ENCODE assay signal across 8 mouse cellular contexts in the genomic region with DNA sequence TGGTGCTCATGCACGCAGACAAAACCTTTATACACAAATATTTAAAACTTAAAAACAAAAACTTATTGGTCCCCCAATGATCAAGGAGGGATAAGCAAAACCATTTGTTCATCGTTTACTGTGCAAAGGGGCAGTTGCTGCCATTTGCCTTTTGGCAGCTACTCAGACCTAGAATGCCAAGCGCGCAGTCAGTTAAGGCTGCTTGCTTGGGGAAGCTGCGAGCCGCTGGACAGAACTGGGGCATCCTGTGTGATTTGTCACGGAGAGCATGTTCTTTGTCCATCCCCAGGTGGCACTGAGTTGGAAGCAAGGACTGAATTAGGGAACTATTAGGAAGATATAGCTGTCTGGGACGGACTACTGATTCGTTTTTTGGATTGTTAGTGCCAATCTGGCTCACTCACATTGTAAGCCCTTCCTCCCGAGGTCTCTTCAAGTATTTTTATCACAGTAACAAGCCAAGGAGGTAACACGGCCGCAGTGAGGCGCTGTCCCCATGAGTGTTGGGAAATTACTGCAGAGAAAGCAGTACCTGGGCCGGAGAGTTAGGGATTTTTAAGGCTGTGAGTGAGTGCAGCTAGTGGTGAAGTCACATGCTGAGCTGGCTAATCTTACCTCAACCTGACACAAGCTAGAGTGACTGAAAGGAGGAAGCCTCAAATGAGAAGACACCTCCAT. TPM values are rescaled to one million over a fixed set of nuclear protein-coding genes. Genes with fewer than 3 reads are reported as not detected.
DNase-seq lines count a peak whose midpoint lies in the region; ATAC-seq and TF ChIP-seq lines count a peak whose summit lies in the region.

No protein-coding gene starts in this region.

- H3K9ac ChIP-seq in forebrain, embryonic 11.5 days (ENCODE audit: low read length), result peak overlapping the region; percentile 77
- H3K9ac ChIP-seq in midbrain, embryonic 15.5 days, result peak overlapping the region; percentile 88

- H3K4me3 ChIP-seq in left cerebral cortex, adult 2 months, result peak overlapping the region; percentile 63
- peak overlapping the region; percentile 54 for H3K4me3 ChIP-seq in forebrain, embryonic 11.5 days (ENCODE audit: low read depth, low read length)
- peak overlapping the region; percentile 68 for H3K4me3 ChIP-seq in limb, embryonic 10.5 days
- peak overlapping the region; percentile 73 for H3K4me3 ChIP-seq in midbrain, embryonic 15.5 days

- no peaks in the 10 kb centered on the region for H3K9me3 ChIP-seq in forebrain, embryonic 11.5 days (ENCODE audit: control insufficient read depth, low read length)
- H3K9me3 ChIP-seq in limb, embryonic 10.5 days (replicated peaks), result no peaks in the 10 kb centered on the region
- no peaks in the 10 kb centered on the region for H3K9me3 ChIP-seq in midbrain, embryonic 15.5 days

- no peaks in the 10 kb centered on the region for H3K36me3 ChIP-seq in forebrain, embryonic 11.5 days (ENCODE audit: control insufficient read depth, insufficient read depth, low read length)
- H3K36me3 ChIP-seq in limb, embryonic 10.5 days, result peaks cover 9% of the 10 kb centered on the region; the same call in 1 of the 2 replicates
- no peaks in the 10 kb centered on the region; the same call in 1 of the 2 replicates for H3K36me3 ChIP-seq in midbrain, embryonic 15.5 days (replicated peaks)

- no peaks in the 10 kb centered on the region for H3K27me3 ChIP-seq in forebrain, embryonic 11.5 days (ENCODE audit: control insufficient read depth, insufficient read depth, low read length)
- no peaks in the 10 kb centered on the region for H3K27me3 ChIP-seq in limb, embryonic 10.5 days (ENCODE audit: low read depth, poor library complexity, severe bottlenecking)
- H3K27me3 ChIP-seq in midbrain, embryonic 15.5 days (replicated peaks), result no peaks in the 10 kb centered on the region

- WGBS in forebrain, embryonic 11.5 days, result 42% methylated on average over 14 of the region's 14 CpGs
- 41% methylated on average over 14 of the region's 14 CpGs for WGBS in limb, embryonic 10.5 days
- WGBS in midbrain, embryonic 15.5 days, result 37% methylated on average over 14 of the region's 14 CpGs

- ATAC-seq in forebrain, embryonic 11.5 days (replicated peaks; ENCODE audit: low FRiP score), result no peak
- no peak for ATAC-seq in midbrain, embryonic 15.5 days (replicated peaks)

- no peak for DNase-seq in left cerebral cortex, adult 2 months (ENCODE audit: extremely low spot score in 1 of 2, low spot score in 2 of 2)
- DNase-seq in left cerebral cortex, adult 9 months (ENCODE audit: low spot score in 2 of 2), result no peak
- peak; percentile 84 for DNase-seq in R1 (ENCODE audit: low read depth, low spot score)
- DNase-seq in forebrain, embryonic 11.5 days (ENCODE audit: low spot score), result peak; percentile 57
- DNase-seq in limb, embryonic 10.5 days (ENCODE audit: low spot score), result peak; percentile 54
- DNase-seq in yolk sac, embryonic 10.5 days (ENCODE audit: low spot score), result no peak
- no peak for DNase-seq in ovary, postnatal 14 days (ENCODE audit: low spot score)

- H3K4me2 ChIP-seq in forebrain, embryonic 11.5 days (ENCODE audit: low read depth, low read length, severe bottlenecking), result peak overlapping the region; percentile 77
- peak overlapping the region; percentile 69 for H3K4me2 ChIP-seq in midbrain, embryonic 15.5 days

- TF ChIP-seq CTCF in left cerebral cortex, adult 2 months (IDR thresholded peaks at IDR 0.05), result peak; percentile 34

- no peaks in the 10 kb centered on the region; the same call in 1 of the 2 replicates for H3K4me1 ChIP-seq in forebrain, embryonic 11.5 days (replicated peaks; ENCODE audit: control insufficient read depth, insufficient read depth, low read length)
- peaks cover 20% of the 10 kb centered on the region for H3K4me1 ChIP-seq in limb, embryonic 10.5 days
- H3K4me1 ChIP-seq in midbrain, embryonic 15.5 days, result peaks cover 15% of the 10 kb centered on the region

- intact Hi-C loops in left cerebral cortex, adult 2 months (cut with DNase I), result loop anchor here (5.0 kb wide), 2 partner anchors 385 to 565 kb away; no protein-coding TSS in a partner anchor

- peak overlapping the region; percentile 85; the same call in 1 of the 2 replicates for H3K27ac ChIP-seq in left cerebral cortex, adult 2 months
- no peak overlapping the region for H3K27ac ChIP-seq in forebrain, embryonic 11.5 days (ENCODE audit: low read depth, low read length)
- peak overlapping the region; percentile 89 for H3K27ac ChIP-seq in limb, embryonic 10.5 days
- H3K27ac ChIP-seq in midbrain, embryonic 15.5 days, result peak overlapping the region; percentile 90; the same call in 1 of the 2 replicates

RNA-seq across cellular contexts. Expression of a gene that starts 0.9 kb away (rescaled TPM):
- 10 to 100 TPM; 23.4 to 29.0 TPM for total RNA-seq in left cerebral cortex, adult 2 months (2021)
- 70.0 and 74.7 TPM in 2 replicates for polyA plus RNA-seq in forebrain, embryonic 11.5 days (2014; fragmentation: Nextera tagmentation; extraction: Ambion mirVana)
- polyA plus RNA-seq in limb, embryonic 10.5 days (2016; fragmentation: Nextera tagmentation; extraction: Ambion mirVana), result 63.5 and 67.6 TPM in 2 replicates
- polyA plus RNA-seq in midbrain, embryonic 15.5 days (2015; fragmentation: Nextera tagmentation; extraction: Ambion mirVana), result 84.9 and 93.0 TPM in 2 replicates

Comparison
In these comparisons a context has a peak if more than half of its experiments do, and no peak if none do; other contexts are left out.
1. DNase-seq: peak in R1 (single experiment), forebrain, embryonic 11.5 days (single experiment) and limb, embryonic 10.5 days (single experiment); none in left cerebral cortex, adult 2 months (0 of 2), left cerebral cortex, adult 9 months (0 of 2), yolk sac, embryonic 10.5 days (single experiment) and ovary, postnatal 14 days (single experiment).
2. Peak in every context shown above with its lines, with median percentiles within 50 percentile points of each other: H3K4me3 ChIP-seq.